Mouse (Mus musculus): ENCODE measurements around the gene Krtap5-4. TPM values are rescaled to one million over a fixed set of nuclear protein-coding genes. Genes with fewer than 3 reads are reported as not detected.
"Not testable (repeated sequence)": the region's sequence is repeated elsewhere in the genome, so short reads cannot be mapped to it uniquely, and the experiment has no call there.

The Krtap5-4 gene
- polyA plus RNA-seq, 1 experiment from 2014 or later, result not detected

DNA sequence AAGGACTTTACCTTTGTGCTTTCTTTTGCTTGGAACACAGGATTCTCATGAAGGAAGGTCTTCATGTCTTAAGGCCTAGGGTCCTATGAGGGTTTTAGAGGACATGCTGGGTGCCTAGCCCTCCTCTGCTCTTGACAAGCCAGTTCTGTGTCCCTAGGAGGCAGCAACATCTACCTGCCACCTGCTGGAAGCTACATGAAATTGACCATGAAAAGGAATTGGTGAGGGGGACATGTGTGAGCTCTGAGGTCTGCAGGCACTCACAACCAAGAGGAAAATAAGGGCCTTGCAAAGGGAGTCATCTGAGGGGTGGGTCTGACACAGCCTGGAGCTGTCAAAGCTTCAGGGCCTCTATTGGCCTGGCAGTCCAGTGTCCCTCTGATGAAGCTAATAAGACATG is 7.9 kb upstream of the Krtap5-4 start:
- Histone ChIP-seq H3K27me3 (peaks cover 3% of the 10 kb centered on the region; the same call in 1 of the 2 replicates), H3K4me3 (no peak overlapping the region), H3K36me3 (no peaks in the 10 kb centered on the region), H3K4me1 (no peaks in the 10 kb centered on the region), H3K4me2 (replicated peaks) (no peak overlapping the region), H3K9ac (replicated peaks) (no peak overlapping the region), H3K9me3 (no peaks in the 10 kb centered on the region), H3K27ac (replicated peaks) (no peak overlapping the region)
- no peak for ATAC-seq (ENCODE audit: low FRiP score, low read depth)

DNA sequence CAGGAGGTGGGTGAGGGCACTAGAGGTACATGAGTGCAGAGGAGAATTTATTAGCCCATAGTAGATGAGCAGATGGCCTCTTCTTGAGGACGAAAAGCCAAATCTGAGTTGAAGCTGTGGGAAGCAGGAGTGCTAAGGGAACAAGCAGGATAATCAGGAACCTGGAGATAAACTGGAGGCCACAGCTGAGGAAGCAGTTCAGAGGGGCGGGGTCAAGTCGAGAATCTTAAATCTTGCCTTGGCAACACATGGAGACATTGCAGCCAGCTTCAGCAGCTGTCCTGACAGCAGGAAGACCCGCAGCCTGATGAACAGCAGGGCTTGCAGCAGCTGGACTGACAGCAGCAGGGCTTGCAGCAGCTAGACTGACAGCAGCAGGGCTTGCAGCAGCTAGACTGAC is 7.2 kb upstream of the Krtap5-4 start:
- not testable (repeated sequence) for H3K4me3 ChIP-seq; H3K27ac ChIP-seq (replicated peaks); H3K4me1 ChIP-seq; H3K9me3 ChIP-seq; H3K9ac ChIP-seq (replicated peaks); H3K4me2 ChIP-seq (replicated peaks); H3K27me3 ChIP-seq; ATAC-seq (ENCODE audit: low FRiP score, low read depth); H3K36me3 ChIP-seq
- 32% methylated on average over 4 of the region's 4 CpGs for WGBS

DNA sequence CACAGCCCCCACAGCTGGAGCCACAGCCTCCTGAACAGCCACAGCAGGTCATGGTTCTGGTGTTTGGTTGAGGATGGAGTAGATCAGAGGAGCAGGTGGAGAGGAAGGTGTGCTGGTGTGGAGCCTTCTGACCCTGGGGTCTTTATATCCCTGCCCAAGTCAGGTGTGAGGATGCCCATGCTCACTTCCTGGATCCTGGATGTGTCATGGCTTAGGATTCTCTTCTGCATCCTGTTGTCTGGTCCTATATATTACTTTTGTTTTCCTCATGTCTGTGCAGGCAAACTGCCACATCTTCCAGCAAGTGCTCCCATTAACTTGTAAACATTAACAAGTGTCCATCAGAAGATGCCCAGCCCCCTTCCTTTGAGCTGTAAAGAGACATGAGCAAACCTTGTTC is 6.3 kb upstream of the Krtap5-4 start, which contains the start of gene Krtap5-1:
Gene Krtap5-1 (minus strand): TSS at position 101 of the 400 bp plus-strand sequence.
- not testable (repeated sequence) for H3K9me3 ChIP-seq; H3K4me1 ChIP-seq; H3K4me3 ChIP-seq; H3K27me3 ChIP-seq; H3K27ac ChIP-seq (replicated peaks); H3K36me3 ChIP-seq; ATAC-seq (ENCODE audit: low FRiP score, low read depth); H3K4me2 ChIP-seq (replicated peaks); H3K9ac ChIP-seq (replicated peaks)

DNA sequence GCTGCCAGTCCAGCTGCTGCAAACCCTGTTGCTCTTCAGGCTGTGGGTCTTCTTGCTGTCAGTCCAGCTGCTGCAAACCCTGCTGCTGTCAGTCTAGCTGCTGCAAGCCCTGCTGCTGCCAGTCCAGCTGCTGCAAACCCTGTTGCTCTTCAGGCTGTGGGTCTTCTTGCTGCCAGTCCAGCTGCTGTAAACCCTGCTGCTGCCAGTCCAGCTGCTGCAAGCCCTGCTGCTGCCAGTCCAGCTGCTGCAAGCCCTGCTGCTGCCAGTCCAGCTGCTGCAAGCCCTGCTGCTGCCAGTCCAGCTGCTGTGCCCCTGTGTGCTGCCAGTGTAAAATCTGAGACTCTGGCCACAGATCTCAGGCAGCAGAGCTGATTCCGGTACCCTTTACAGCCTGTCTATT is 580 bp downstream of the Krtap5-4 start:
- not testable (repeated sequence) for H3K27me3 ChIP-seq; H3K9ac ChIP-seq (replicated peaks); H3K27ac ChIP-seq (replicated peaks); H3K9me3 ChIP-seq; H3K4me1 ChIP-seq; ATAC-seq (ENCODE audit: low FRiP score, low read depth); H3K36me3 ChIP-seq; H3K4me3 ChIP-seq; H3K4me2 ChIP-seq (replicated peaks)
- 94% methylated on average over 1 of the region's 1 CpGs for WGBS

DNA sequence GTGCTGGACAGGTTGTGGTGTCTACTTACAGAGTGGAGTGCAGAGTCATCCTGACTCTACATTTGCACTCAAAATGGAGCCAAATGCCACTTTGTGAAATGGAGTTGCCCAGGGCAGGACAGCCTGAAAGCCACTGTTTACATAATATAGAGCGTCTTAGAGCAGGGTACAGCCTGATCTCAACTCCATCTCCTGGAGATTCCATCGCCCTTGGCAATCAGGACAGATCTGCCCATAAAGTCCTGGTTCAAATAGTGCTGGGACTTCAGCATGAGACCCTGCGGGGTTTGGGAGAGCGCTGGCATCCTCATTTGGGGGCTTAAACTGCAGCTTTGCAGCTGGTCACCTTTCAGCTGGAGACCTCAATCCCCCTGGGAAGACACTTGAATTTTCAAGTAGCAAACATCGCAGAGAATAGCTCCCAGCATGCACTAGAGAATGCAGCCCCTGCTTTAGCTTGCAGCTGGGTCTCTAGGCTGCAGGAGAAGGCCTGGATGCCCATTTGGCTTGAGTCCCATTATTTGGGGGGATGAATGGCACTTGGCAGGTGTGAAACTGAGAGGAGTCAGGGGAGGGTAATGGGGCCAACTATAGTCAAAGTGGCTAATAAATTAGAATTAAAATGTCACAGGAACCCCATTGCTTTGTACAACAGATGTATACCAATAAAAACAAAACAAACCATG is 11.4 kb downstream of the Krtap5-4 start:
- WGBS, result 45% methylated on average over 5 of the region's 5 CpGs
- H3K36me3 ChIP-seq, result no peaks in the 10 kb centered on the region
- H3K4me2 ChIP-seq (replicated peaks), result no peak overlapping the region
- H3K4me1 ChIP-seq, result peaks cover 6% of the 10 kb centered on the region
- no peak overlapping the region for H3K4me3 ChIP-seq
- no peaks in the 10 kb centered on the region for H3K9me3 ChIP-seq
- no peak overlapping the region for H3K9ac ChIP-seq (replicated peaks)
- no peak overlapping the region for H3K27ac ChIP-seq (replicated peaks)
- ATAC-seq (ENCODE audit: low FRiP score, low read depth), result no peak; the same call in 1 of the 2 replicates
- no peaks in the 10 kb centered on the region; the same call in 1 of the 2 replicates for H3K27me3 ChIP-seq

DNA sequence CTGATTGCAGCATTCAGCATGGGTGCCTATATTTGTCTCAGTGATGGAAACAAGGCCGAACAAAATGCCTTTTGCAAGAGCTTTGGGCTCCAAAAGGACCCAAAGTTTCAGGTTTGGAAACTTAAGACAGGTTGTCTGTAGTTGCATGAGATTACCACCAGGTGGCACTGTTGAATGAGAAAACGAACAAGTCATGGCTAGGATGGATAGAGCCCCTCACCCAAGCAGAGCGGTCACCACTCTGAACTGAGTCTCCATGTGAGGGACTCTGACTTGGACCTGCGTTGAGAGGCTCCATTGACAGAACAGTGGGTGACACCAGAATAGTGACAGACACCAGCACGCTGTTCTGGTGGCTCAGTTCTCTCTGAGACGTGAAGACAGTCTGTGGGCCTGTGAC is 13.2 kb downstream of the Krtap5-4 start:
- no peak overlapping the region for H3K4me2 ChIP-seq (replicated peaks)
- no peak overlapping the region for H3K9ac ChIP-seq (replicated peaks)
- no peak overlapping the region for H3K4me3 ChIP-seq
- no peak overlapping the region for H3K27ac ChIP-seq (replicated peaks)
- H3K9me3 ChIP-seq, result no peaks in the 10 kb centered on the region
- peaks cover 10% of the 10 kb centered on the region for H3K4me1 ChIP-seq
- 44% methylated on average over 6 of the region's 6 CpGs for WGBS
- peak; percentile 34; the same call in 1 of the 2 replicates for ATAC-seq (ENCODE audit: low FRiP score, low read depth)
- no peaks in the 10 kb centered on the region for H3K36me3 ChIP-seq
- no peaks in the 10 kb centered on the region; the same call in 1 of the 2 replicates for H3K27me3 ChIP-seq

DNA sequence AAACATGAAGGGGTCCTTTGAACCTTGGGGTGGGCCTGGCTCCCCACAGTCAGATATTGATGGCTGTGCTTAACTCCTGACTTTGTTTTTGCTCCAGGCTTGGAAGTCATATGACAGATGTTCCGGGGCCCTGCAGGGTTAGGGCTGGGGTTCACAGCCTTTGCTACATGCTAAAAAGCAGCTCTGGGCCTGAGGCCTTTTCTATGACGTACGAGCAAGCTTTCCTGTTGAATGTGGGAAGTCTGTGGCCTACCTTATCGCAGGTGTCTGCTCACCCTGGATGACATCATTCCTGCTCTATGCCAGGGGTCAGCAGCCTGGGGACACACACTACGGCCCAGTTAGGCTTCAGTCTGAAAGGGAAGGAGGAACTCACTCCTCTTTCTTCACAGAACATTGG is 13.9 kb downstream of the Krtap5-4 start:
- Histone ChIP-seq H3K9me3 (no peaks in the 10 kb centered on the region), H3K4me3 (no peak overlapping the region), H3K36me3 (no peaks in the 10 kb centered on the region), H3K9ac (replicated peaks) (no peak overlapping the region), H3K4me2 (replicated peaks) (no peak overlapping the region), H3K4me1 (peaks cover 10% of the 10 kb centered on the region), H3K27ac (replicated peaks) (no peak overlapping the region), H3K27me3 (no peaks in the 10 kb centered on the region; the same call in 1 of the 2 replicates)
- ATAC-seq (ENCODE audit: low FRiP score, low read depth), result no peak
- WGBS, result 83% methylated on average over 5 of the region's 5 CpGs

DNA sequence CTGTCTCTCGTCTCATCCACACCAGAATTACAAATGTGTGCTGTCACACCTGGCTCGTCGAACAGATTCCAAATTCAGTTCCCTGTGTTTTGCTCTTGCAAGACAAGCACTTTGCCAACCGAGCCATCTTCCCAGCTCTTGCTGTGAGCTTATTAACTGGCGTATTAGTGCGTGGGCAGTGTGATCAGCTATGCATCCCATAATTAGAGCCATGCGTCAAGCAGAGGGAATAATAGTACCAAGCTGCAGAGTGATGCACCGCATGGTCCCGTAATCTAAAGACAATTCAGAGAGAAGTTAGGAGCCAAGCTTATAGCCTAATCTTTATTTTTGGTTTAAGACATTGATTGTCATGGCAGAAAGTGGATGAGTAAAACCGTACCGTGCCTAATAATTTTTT is 15.8 kb downstream of the Krtap5-4 start:
- H3K9me3 ChIP-seq, result no peaks in the 10 kb centered on the region
- no peak overlapping the region for H3K4me3 ChIP-seq
- WGBS, result 83% methylated on average over 11 of the region's 11 CpGs
- H3K9ac ChIP-seq (replicated peaks), result no peak overlapping the region
- H3K36me3 ChIP-seq, result no peaks in the 10 kb centered on the region
- ATAC-seq (ENCODE audit: low FRiP score, low read depth), result no peak
- H3K4me1 ChIP-seq, result peaks cover 10% of the 10 kb centered on the region
- H3K27ac ChIP-seq (replicated peaks), result no peak overlapping the region
- H3K4me2 ChIP-seq (replicated peaks), result no peak overlapping the region
- no peaks in the 10 kb centered on the region; the same call in 1 of the 2 replicates for H3K27me3 ChIP-seq

DNA sequence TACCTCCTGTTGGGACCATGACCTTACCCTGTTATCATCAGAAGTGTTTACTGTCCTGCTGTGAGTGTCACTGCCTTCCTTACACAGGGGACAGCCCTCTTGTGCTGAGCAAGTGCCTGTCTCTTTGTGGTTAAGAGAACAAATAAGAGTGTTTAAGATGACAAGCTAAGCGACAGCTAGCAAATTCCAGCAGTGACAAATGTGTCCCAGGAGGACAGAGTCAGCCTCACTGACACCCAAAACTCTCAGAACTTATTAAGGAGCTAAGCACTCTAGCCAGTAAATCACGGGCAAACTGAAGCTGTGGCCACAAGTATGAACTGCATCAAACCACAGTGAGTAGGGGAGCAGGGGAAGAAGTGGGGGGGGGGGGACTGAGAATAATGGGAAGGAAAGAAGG is 17.6 kb downstream of the Krtap5-4 start:
- Histone ChIP-seq H3K9me3 (no peaks in the 10 kb centered on the region), H3K4me3 (no peak overlapping the region), H3K4me2 (replicated peaks) (no peak overlapping the region), H3K4me1 (0 out of 2 replicates have a peak, but pooled peaks cover 4% of the 10 kb centered on the region), H3K27me3 (no peaks in the 10 kb centered on the region; the same call in 1 of the 2 replicates), H3K27ac (replicated peaks) (no peak overlapping the region), H3K36me3 (no peaks in the 10 kb centered on the region), H3K9ac (replicated peaks) (no peak overlapping the region)
- no peak for ATAC-seq (ENCODE audit: low FRiP score, low read depth)
- 42% methylated on average over 2 of the region's 2 CpGs for WGBS

DNA sequence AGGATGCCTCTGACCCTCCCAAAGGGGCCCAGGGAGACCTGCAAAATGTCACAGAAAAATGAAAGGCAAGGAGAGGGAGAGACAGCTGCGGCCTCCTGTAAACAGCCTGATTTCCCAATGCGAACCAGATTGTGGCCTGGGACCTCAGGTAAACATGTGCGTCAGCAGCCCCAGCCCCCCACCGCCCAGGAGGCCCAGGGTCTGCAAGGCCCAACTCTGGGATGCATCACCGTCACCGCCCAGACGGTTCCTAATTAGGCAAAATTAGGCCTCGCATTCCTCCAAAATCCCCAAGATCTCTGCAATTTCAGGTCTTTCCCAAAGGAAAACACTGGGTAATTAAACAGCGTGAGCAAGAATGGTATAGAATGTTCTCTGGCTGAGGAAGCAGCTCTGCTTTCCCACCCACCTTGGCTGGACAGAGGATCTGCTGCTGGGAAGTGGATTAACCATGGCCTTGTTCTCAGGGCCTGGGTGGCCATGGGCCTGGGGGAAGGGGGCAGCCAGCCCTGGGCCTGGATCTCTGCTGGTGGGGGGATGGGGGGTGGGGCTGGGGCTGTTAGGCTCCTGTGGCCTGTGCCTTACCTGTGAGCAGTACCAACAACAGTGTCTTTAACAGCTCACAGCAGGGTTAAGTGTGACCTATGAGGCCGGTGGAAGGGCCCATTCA is 18.4 kb downstream of the Krtap5-4 start:
- not testable (repeated sequence) for H3K4me1 ChIP-seq; H3K4me2 ChIP-seq (replicated peaks); H3K4me3 ChIP-seq; H3K9ac ChIP-seq (replicated peaks); ATAC-seq (ENCODE audit: low FRiP score, low read depth); H3K27ac ChIP-seq (replicated peaks); H3K36me3 ChIP-seq; H3K9me3 ChIP-seq; H3K27me3 ChIP-seq
- WGBS, result 65% methylated on average over 6 of the region's 10 CpGs

DNA sequence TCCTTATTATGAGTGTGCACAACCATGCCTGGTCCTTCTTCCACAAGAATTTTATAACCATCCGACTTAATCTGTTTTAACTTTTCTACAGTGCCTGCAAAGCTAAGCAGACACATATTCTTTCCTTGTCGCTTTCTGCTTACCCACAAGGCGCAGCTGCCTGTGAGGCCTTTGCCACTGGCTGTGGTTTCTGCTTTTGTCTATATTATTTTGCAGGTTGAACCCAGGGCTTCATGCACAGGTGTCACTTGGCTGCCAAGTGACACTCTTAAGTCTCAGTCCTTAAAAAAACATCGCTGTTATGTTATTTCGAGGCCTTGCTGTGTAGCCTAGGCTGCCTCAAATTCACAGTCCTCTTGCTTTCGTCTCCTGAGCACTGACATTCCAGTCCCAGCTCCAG is 19.3 kb downstream of the Krtap5-4 start:
- Histone ChIP-seq H3K4me3 (no peak overlapping the region), H3K27me3 (no peaks in the 10 kb centered on the region; the same call in 1 of the 2 replicates), H3K27ac (replicated peaks) (no peak overlapping the region), H3K36me3 (no peaks in the 10 kb centered on the region), H3K9ac (replicated peaks) (no peak overlapping the region), H3K9me3 (no peaks in the 10 kb centered on the region), H3K4me2 (replicated peaks) (no peak overlapping the region), H3K4me1 (0 out of 2 replicates have a peak, but pooled peaks cover 4% of the 10 kb centered on the region)
- ATAC-seq (ENCODE audit: low FRiP score, low read depth), result no peak
- 92% methylated on average over 6 of the region's 6 CpGs for WGBS

DNA sequence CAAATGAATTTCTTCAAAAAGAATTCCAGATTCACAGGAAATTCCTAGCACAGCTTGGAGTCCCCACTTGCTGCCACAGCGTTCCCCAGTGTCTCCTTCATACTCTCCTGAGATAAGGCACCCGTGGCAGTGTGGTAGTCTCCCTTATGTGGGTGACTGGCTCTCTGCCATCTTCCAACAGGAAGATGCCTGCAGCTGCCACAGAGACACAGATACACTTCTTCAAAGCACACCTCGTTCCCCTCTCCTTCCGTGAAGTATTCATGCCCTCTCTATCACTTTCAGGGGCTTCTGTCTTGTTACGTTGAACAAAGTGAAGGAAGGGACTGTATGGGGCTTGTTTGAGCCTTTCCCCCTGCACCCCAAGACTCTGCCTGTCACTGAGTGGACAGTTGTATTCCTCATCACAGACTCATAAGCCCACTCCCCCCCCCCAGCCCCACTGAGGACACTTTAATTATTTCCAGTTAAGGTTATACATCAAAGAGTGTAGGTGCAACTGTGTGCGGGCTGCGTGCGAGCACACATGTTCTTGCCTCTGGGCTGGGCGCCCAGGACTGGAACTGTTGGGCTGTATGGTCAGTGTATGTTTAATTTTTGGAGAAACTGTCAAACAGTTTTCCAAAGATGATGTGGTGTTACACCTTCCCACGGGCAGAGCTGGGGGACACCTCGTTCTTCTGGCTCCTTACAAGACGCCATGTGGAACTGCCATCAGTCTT is 20.2 kb downstream of the Krtap5-4 start:
- 0 out of 2 replicates have a peak, but pooled peaks cover 4% of the 10 kb centered on the region for H3K4me1 ChIP-seq
- H3K9me3 ChIP-seq, result no peaks in the 10 kb centered on the region
- H3K27ac ChIP-seq (replicated peaks), result no peak overlapping the region
- 93% methylated on average over 12 of the region's 12 CpGs for WGBS
- no peak overlapping the region for H3K9ac ChIP-seq (replicated peaks)
- no peak for ATAC-seq (ENCODE audit: low FRiP score, low read depth)
- no peak overlapping the region for H3K4me3 ChIP-seq
- no peaks in the 10 kb centered on the region; the same call in 1 of the 2 replicates for H3K27me3 ChIP-seq
- no peak overlapping the region for H3K4me2 ChIP-seq (replicated peaks)
- H3K36me3 ChIP-seq, result no peaks in the 10 kb centered on the region

Measured in midbrain, embryonic 12.5 days (tissue).